Mouse (Mus musculus) erythroblast, embryonic 14.5 days (primary cell): ENCODE results near the gene Cept1.

ENCODE experiments used
- GATA1 ChIP-seq: IDR thresholded peaks from 2 replicates; pipeline ENCODE4 v1.6.1; 2012; ENCODE audit warnings: low read length, inconsistent platforms, mixed read lengths
- TAL1 ChIP-seq: IDR thresholded peaks from 3 replicates; pipeline ENCODE4 v1.6.1; 2012; ENCODE audit warnings: low read length, inconsistent platforms, mixed read lengths

GRCm38 (mm10) chr3:106528032-106528431 is 19.6 kb downstream of the Cept1 start:
- TF ChIP-seq TAL1 (no peak), GATA1 (no peak)
